Comparison of ENCODE assay signal across 30 mouse cellular contexts in the genomic region with DNA sequence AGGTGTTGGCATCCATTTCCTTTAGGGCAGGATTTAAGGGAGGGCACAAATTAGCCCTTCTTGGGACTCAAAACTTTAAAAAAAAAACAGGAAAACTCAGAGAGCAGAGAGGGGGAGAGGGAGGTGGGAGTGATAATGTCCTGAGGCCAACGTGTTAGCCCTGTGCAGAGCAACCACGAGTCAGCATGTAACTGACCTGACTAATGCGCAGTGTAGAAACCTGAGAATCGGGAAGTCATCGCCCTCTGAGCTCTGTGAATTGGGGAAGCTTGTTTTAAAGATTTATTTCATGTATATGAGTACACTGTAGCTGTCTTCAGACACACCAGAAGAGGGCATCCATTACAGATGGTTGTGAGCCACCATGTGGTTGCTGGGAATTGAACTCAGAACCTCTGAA. TPM values are rescaled to one million over a fixed set of nuclear protein-coding genes. Genes with fewer than 3 reads are reported as not detected.
A peak's percentile ranks its signal among the peaks of the same experiment; 100 is the strongest.
DNase-seq lines count a peak whose midpoint lies in the region; ATAC-seq lines count a peak whose summit lies in the region.
"Had no signal": no experiment of that assay in that cellular context is flagged by ENCODE, and none has a peak within 500 bp of the region (broad histone marks: within the 10 kb centered on the region; RNA-seq: fewer than 3 reads in every experiment).

No protein-coding gene starts in this region.

- no peak overlapping the region for H3K27ac ChIP-seq in liver, embryonic 13.5 days
- no peak overlapping the region for H3K27ac ChIP-seq in liver, embryonic 11.5 days (ENCODE audit: low read depth, low read length)
- peak overlapping the region; percentile 8; the same call in 1 of the 2 replicates for H3K27ac ChIP-seq in ES-E14 (ENCODE audit: insufficient read depth, low read depth, low read length, poor library complexity, severe bottlenecking)
- H3K27ac ChIP-seq in intestine, embryonic 15.5 days = no peak overlapping the region
- H3K27ac ChIP-seq: hindbrain, embryonic 13.5 days; liver, embryonic 15.5 days; midbrain, embryonic 15.5 days; neural tube, embryonic 12.5 days had no signal

- peaks cover 29% of the 10 kb centered on the region for H3K4me1 ChIP-seq in liver, embryonic 13.5 days (replicated peaks)
- peaks cover 14% of the 10 kb centered on the region for H3K4me1 ChIP-seq in liver, embryonic 11.5 days (replicated peaks; ENCODE audit: control insufficient read depth, insufficient read depth, low read length)
- H3K4me1 ChIP-seq in ES-E14 (ENCODE audit: control insufficient read depth in 2 of 2, insufficient read depth in 2 of 2, low read length in 2 of 2, poor library complexity in 1 of 2) = peaks cover 4 to 24% of the 10 kb centered on the region in 2 experiments; a peak in 3 of 4 replicates
- peaks cover 11% of the 10 kb centered on the region for H3K4me1 ChIP-seq in intestine, embryonic 15.5 days (replicated peaks)

- H3K27me3 ChIP-seq in liver, embryonic 13.5 days = no peaks in the 10 kb centered on the region
- H3K27me3 ChIP-seq in liver, embryonic 11.5 days (replicated peaks; ENCODE audit: control insufficient read depth, insufficient read depth, low read length) = no peaks in the 10 kb centered on the region
- no peaks in the 10 kb centered on the region for H3K27me3 ChIP-seq in splenic B cell, adult 2 months (ENCODE audit: control insufficient read depth, insufficient read depth, low read length, poor library complexity, severe bottlenecking)
- H3K27me3 ChIP-seq in intestine, embryonic 15.5 days (replicated peaks) = no peaks in the 10 kb centered on the region
- H3K27me3 ChIP-seq: hindbrain, embryonic 13.5 days; liver, embryonic 15.5 days; midbrain, embryonic 15.5 days; neural tube, embryonic 12.5 days; Patski had no signal

- 39% methylated on average over 5 of the region's 5 CpGs for WGBS in liver, embryonic 13.5 days (ENCODE audit: insufficient replicate concordance)
- WGBS in liver, embryonic 11.5 days = 55% methylated on average over 5 of the region's 5 CpGs
- WGBS in intestine, embryonic 15.5 days = 75% methylated on average over 5 of the region's 5 CpGs

- in situ Hi-C loops in ES-E14 (cut with MboI; ENCODE audit: low sequenced_read_pairs in 2 of 2, unreplicated experiment in 2 of 2) = no loop called here

- no peak overlapping the region for H3K9ac ChIP-seq in liver, embryonic 13.5 days
- H3K9ac ChIP-seq in liver, embryonic 11.5 days (ENCODE audit: low read depth, low read length) = no peak overlapping the region
- H3K9ac ChIP-seq in ES-E14 (ENCODE audit: insufficient read depth, low read depth, low read length, poor library complexity, severe bottlenecking) = no peak overlapping the region
- H3K9ac ChIP-seq in intestine, embryonic 15.5 days = no peak overlapping the region
- H3K9ac ChIP-seq: hindbrain, embryonic 13.5 days; liver, embryonic 15.5 days; midbrain, embryonic 15.5 days; neural tube, embryonic 12.5 days had no signal

- peaks cover 8% of the 10 kb centered on the region; the same call in 1 of the 2 replicates for H3K36me3 ChIP-seq in liver, embryonic 13.5 days
- no peaks in the 10 kb centered on the region; the same call in 1 of the 2 replicates for H3K36me3 ChIP-seq in liver, embryonic 11.5 days (ENCODE audit: control insufficient read depth, insufficient read depth, low read length)
- no peaks in the 10 kb centered on the region; the same call in 1 of the 2 replicates for H3K36me3 ChIP-seq in ES-E14 (ENCODE audit: control insufficient read depth, insufficient read depth, low read length, poor library complexity, severe bottlenecking)
- no peaks in the 10 kb centered on the region; the same call in 1 of the 2 replicates for H3K36me3 ChIP-seq in splenic B cell, adult 2 months (ENCODE audit: control insufficient read depth, insufficient read depth, low read length, poor library complexity, severe bottlenecking)
- no peaks in the 10 kb centered on the region for H3K36me3 ChIP-seq in intestine, embryonic 15.5 days
- H3K36me3 ChIP-seq: midbrain, embryonic 15.5 days had no signal

- ATAC-seq in liver, embryonic 13.5 days (ENCODE audit: low read depth) = no peak
- no peak for ATAC-seq in liver, embryonic 11.5 days (replicated peaks; ENCODE audit: low FRiP score)
- ATAC-seq in megakaryocyte, adult 5-6 weeks (ENCODE audit: poor library complexity, severe bottlenecking) = peak; percentile 63
- ATAC-seq in intestine, embryonic 15.5 days = no peak
- ATAC-seq: CD4-positive, CD25-positive, alpha-beta regulatory T cell, adult 4 months; intestine, postnatal 0 days; midbrain, embryonic 15.5 days; Patski had no signal

- no peaks in the 10 kb centered on the region for H3K9me3 ChIP-seq in liver, embryonic 13.5 days (replicated peaks)
- no peaks in the 10 kb centered on the region for H3K9me3 ChIP-seq in liver, embryonic 11.5 days (ENCODE audit: control insufficient read depth, low read length)
- H3K9me3 ChIP-seq in ES-E14 (ENCODE audit: control insufficient read depth, insufficient read depth, low read depth, low read length) = no peaks in the 10 kb centered on the region
- no peaks in the 10 kb centered on the region for H3K9me3 ChIP-seq in intestine, embryonic 15.5 days
- H3K9me3 ChIP-seq: hindbrain, embryonic 13.5 days; liver, embryonic 15.5 days; midbrain, embryonic 15.5 days; neural tube, embryonic 12.5 days had no signal

- no peak overlapping the region for H3K4me3 ChIP-seq in liver, embryonic 13.5 days (replicated peaks)
- H3K4me3 ChIP-seq in liver, embryonic 11.5 days (ENCODE audit: low read depth, low read length) = no peak overlapping the region
- H3K4me3 ChIP-seq in ES-E14 (ENCODE audit: insufficient read depth in 1 of 2, low read depth in 1 of 2, low read length in 2 of 2, poor library complexity in 1 of 2, severe bottlenecking in 1 of 2) = no peak overlapping the region
- no peak overlapping the region for H3K4me3 ChIP-seq in intestine, embryonic 15.5 days (replicated peaks)
- H3K4me3 ChIP-seq: erythroblast, embryonic 14.5 days; hindbrain, embryonic 13.5 days; liver, embryonic 15.5 days; midbrain, embryonic 15.5 days; myocyte; neural tube, embryonic 12.5 days had no signal

- H3K4me2 ChIP-seq in liver, embryonic 13.5 days = no peak overlapping the region
- no peak overlapping the region for H3K4me2 ChIP-seq in liver, embryonic 11.5 days
- H3K4me2 ChIP-seq in intestine, embryonic 15.5 days (replicated peaks) = no peak overlapping the region
- H3K4me2 ChIP-seq: heart, embryonic 11.5 days; hindbrain, embryonic 13.5 days; liver, embryonic 15.5 days; midbrain, embryonic 15.5 days; neural tube, embryonic 12.5 days had no signal

- peak; percentile 46 for DNase-seq in liver, embryonic 13.5 days
- no peak for DNase-seq in liver, embryonic 11.5 days (ENCODE audit: low spot score)
- no peak for DNase-seq in ES-E14 (ENCODE audit: low read depth, low spot score)
- DNase-seq in splenic B cell, adult 2 months (ENCODE audit: low read depth, low spot score) = peak; percentile 45
- DNase-seq in adrenal gland, adult 2 months = no peak
- DNase-seq in urinary bladder, adult 18-20 months (ENCODE audit: low spot score in 2 of 2) = no peak
- DNase-seq: adrenal gland, postnatal 36 days; cerebellum, adult 9-10 months; gastrocnemius, postnatal 14 days; heart, adult 11 months; heart, postnatal 36 days; kidney, adult 9 months; kidney, postnatal 10 days; layer of hippocampus, postnatal 36 days; left cerebral cortex, postnatal 4 days; lung, postnatal 4 days; right cerebral cortex, postnatal 4 days had no signal

RNA-seq across cellular contexts. Expression of gene Zfp335, which starts 5.3 kb away (rescaled TPM):
- 5.4 and 6.1 TPM in 2 replicates for polyA plus RNA-seq in liver, embryonic 13.5 days (2015; fragmentation: Nextera tagmentation; extraction: Ambion mirVana)
- polyA plus RNA-seq in liver, embryonic 11.5 days (2014; fragmentation: Nextera tagmentation; extraction: Ambion mirVana) = 15.0 TPM in 2 replicates
- 18.5 and 22.4 TPM in 2 replicates for total RNA-seq in ES-E14 (2012; rRNA removed)
- total RNA-seq in megakaryocyte, adult 5-6 weeks (2015) = 15.6 and 16.1 TPM in 2 replicates
- 9.4 and 10.0 TPM in 2 replicates for total RNA-seq in megakaryocyte, adult 5-6 weeks (2017)
- 10.7 and 11.3 TPM in 2 replicates for polyA plus RNA-seq in intestine, embryonic 15.5 days (2015; fragmentation: Nextera tagmentation; extraction: Ambion mirVana)
- 10 to 100 TPM; 16.7 to 21.9 TPM for total RNA-seq in adrenal gland, adult 2 months (2021)
- 37.4 TPM in 2 replicates for polyA plus RNA-seq in adrenal gland, adult 2 months (2012; rRNA removed)

RNA-seq across cellular contexts. Expression of gene Mmp9, which starts 23.8 kb away (rescaled TPM):
- 1.1 and 1.2 TPM in 2 replicates for polyA plus RNA-seq in liver, embryonic 13.5 days (2015; fragmentation: Nextera tagmentation; extraction: Ambion mirVana)
- polyA plus RNA-seq in liver, embryonic 11.5 days (2014; fragmentation: Nextera tagmentation; extraction: Ambion mirVana) = 0.66 and 1.9 TPM in 2 replicates
- total RNA-seq in ES-E14 (2012; rRNA removed) = 5.8 and 7.0 TPM in 2 replicates
- 326 and 367 TPM in 2 replicates for total RNA-seq in megakaryocyte, adult 5-6 weeks (2015)
- 217 and 317 TPM in 2 replicates for total RNA-seq in megakaryocyte, adult 5-6 weeks (2017)
- 4.9 and 5.2 TPM in 2 replicates for polyA plus RNA-seq in intestine, embryonic 15.5 days (2015; fragmentation: Nextera tagmentation; extraction: Ambion mirVana)
- 1 to 10 TPM; 1.4 to 2.1 TPM for total RNA-seq in adrenal gland, adult 2 months (2021)
- polyA plus RNA-seq in adrenal gland, adult 2 months (2012; rRNA removed) = 1.6 and 3.4 TPM in 2 replicates
- polyA plus RNA-seq: erythroblast, embryonic 14.5 days had no signal

RNA-seq across cellular contexts. Expression of gene Pcif1, which starts 37.7 kb away (rescaled TPM):
- 45.5 and 48.3 TPM in 2 replicates for polyA plus RNA-seq in liver, embryonic 13.5 days (2015; fragmentation: Nextera tagmentation; extraction: Ambion mirVana)
- 63.9 and 67.5 TPM in 2 replicates for polyA plus RNA-seq in liver, embryonic 11.5 days (2014; fragmentation: Nextera tagmentation; extraction: Ambion mirVana)
- total RNA-seq in ES-E14 (2012; rRNA removed) = 30.4 and 39.5 TPM in 2 replicates
- 38.4 and 47.1 TPM in 2 replicates for total RNA-seq in megakaryocyte, adult 5-6 weeks (2015)
- 31.2 and 33.4 TPM in 2 replicates for total RNA-seq in megakaryocyte, adult 5-6 weeks (2017)
- polyA plus RNA-seq in intestine, embryonic 15.5 days (2015; fragmentation: Nextera tagmentation; extraction: Ambion mirVana) = 63.6 and 65.5 TPM in 2 replicates
- total RNA-seq in adrenal gland, adult 2 months (2021) = 10 to 100 TPM; 45.1 to 51.6 TPM
- polyA plus RNA-seq in adrenal gland, adult 2 months (2012; rRNA removed) = 66.3 and 67.2 TPM in 2 replicates

RNA-seq across cellular contexts. Expression of gene Slc12a5, which starts 43.8 kb away (rescaled TPM):
- polyA plus RNA-seq in liver, embryonic 13.5 days (2015; fragmentation: Nextera tagmentation; extraction: Ambion mirVana) = 0.17 and 0.18 TPM in 2 replicates
- polyA plus RNA-seq in liver, embryonic 11.5 days (2014; fragmentation: Nextera tagmentation; extraction: Ambion mirVana) = 0.55 and 0.70 TPM in 2 replicates
- total RNA-seq in ES-E14 (2012; rRNA removed) = 1.7 and 2.0 TPM in 2 replicates
- total RNA-seq in megakaryocyte, adult 5-6 weeks (2015) = 0.91 and 1.3 TPM in 2 replicates
- total RNA-seq in megakaryocyte, adult 5-6 weeks (2017) = 0.48 and 0.89 TPM in 2 replicates
- 0.80 and 0.97 TPM in 2 replicates for polyA plus RNA-seq in intestine, embryonic 15.5 days (2015; fragmentation: Nextera tagmentation; extraction: Ambion mirVana)
- total RNA-seq in adrenal gland, adult 2 months (2021) = 1 to 10 TPM; 3.5 to 5.4 TPM
- polyA plus RNA-seq in adrenal gland, adult 2 months (2012; rRNA removed) = 21.4 and 27.6 TPM in 2 replicates
- polyA plus RNA-seq: erythroblast, embryonic 14.5 days had no signal

RNA-seq across cellular contexts. Expression of gene Pltp, which starts 59.3 kb away (rescaled TPM):
- polyA plus RNA-seq in liver, embryonic 13.5 days (2015; fragmentation: Nextera tagmentation; extraction: Ambion mirVana) = 7.7 and 8.3 TPM in 2 replicates
- polyA plus RNA-seq in liver, embryonic 11.5 days (2014; fragmentation: Nextera tagmentation; extraction: Ambion mirVana) = 9.9 and 10.7 TPM in 2 replicates
- 56.1 and 117 TPM in 2 replicates for total RNA-seq in ES-E14 (2012; rRNA removed)
- 3.8 and 7.1 TPM in 2 replicates for total RNA-seq in megakaryocyte, adult 5-6 weeks (2015)
- total RNA-seq in megakaryocyte, adult 5-6 weeks (2017) = 1.8 and 3.6 TPM in 2 replicates
- polyA plus RNA-seq in intestine, embryonic 15.5 days (2015; fragmentation: Nextera tagmentation; extraction: Ambion mirVana) = 28.7 and 29.5 TPM in 2 replicates
- total RNA-seq in adrenal gland, adult 2 months (2021) = 10 to 100 TPM; 21.1 to 36.6 TPM
- polyA plus RNA-seq in adrenal gland, adult 2 months (2012; rRNA removed) = 63.9 and 72.0 TPM in 2 replicates
- total RNA-seq: common myeloid progenitor, adult 5-6 weeks had no signal

Comparison
In these comparisons a context has a peak if more than half of its experiments do, and no peak if none do; other contexts are left out.
1. DNase-seq: peak in liver, embryonic 13.5 days (single experiment) and splenic B cell, adult 2 months (single experiment); none in liver, embryonic 11.5 days (single experiment), ES-E14 (single experiment), adrenal gland, adult 2 months (single experiment) and urinary bladder, adult 18-20 months (0 of 2).